Mouse (Mus musculus) granulocyte monocyte progenitor cell, adult 5-6 weeks (primary cell): ENCODE data around the gene Fblim1. TPM values are rescaled to one million over a fixed set of nuclear protein-coding genes. Genes with fewer than 3 reads are reported as not detected.
"Not testable (repeated sequence)": the region's sequence is repeated elsewhere in the genome, so short reads cannot be mapped to it uniquely, and the experiment has no call there.

Experiments
- ATAC-seq: replicated peaks from 2 replicates; pipeline ENCODE4 v1.8.0; 2016; ENCODE audit warnings: mild to moderate bottlenecking, moderate TSS enrichment, inconsistent platforms; ENCODE audit not compliant: poor library complexity, severe bottlenecking
- total RNA-seq, 2 experiments: library from RNA; stranded (forward) in 1 of 2; stranded (reverse) in 1 of 2; fragments of 200-712, 200-1000 nt in 1 of 2; fragments of >200 nt in 1 of 2; fragmentation: Nextera tagmentation in 1 of 2; gene quantifications; 2 replicates each; pipeline ENCODE4 v1.2.3; 2014 to 2017

Gene Fblim1
- total RNA-seq, 2 experiments from 2014 or later: 0.11 TPM; not detected in 1

- no peak for ATAC-seq
Measured at GRCm38 (mm10) chr4:141571337-141571739, 34.6 kb downstream of the Fblim1 start.

- ATAC-seq: no peak
Measured at GRCm38 (mm10) chr4:141570821-141571220, 35.1 kb downstream of the Fblim1 start.

- ATAC-seq: no peak
Measured at GRCm38 (mm10) chr4:141570004-141570403, 35.9 kb downstream of the Fblim1 start.

GRCm38 (mm10) chr4:141568966-141569365 lies 36.9 kb downstream of the Fblim1 start:
- ATAC-seq: no peak

- not testable (repeated sequence) for ATAC-seq
Measured at GRCm38 (mm10) chr4:141567174-141567573, 38.7 kb downstream of the Fblim1 start.

GRCm38 (mm10) chr4:141566187-141566586 lies 39.7 kb downstream of the Fblim1 start:
- no peak for ATAC-seq

GRCm38 (mm10) chr4:141565325-141565724 lies 40.6 kb downstream of the Fblim1 start:
- ATAC-seq: no peak

GRCm38 (mm10) chr4:141564660-141565059 lies 41.2 kb downstream of the Fblim1 start:
- ATAC-seq: no peak

- no peak for ATAC-seq
Measured at GRCm38 (mm10) chr4:141564209-141564608, 41.7 kb downstream of the Fblim1 start.

- ATAC-seq: no peak
Measured at GRCm38 (mm10) chr4:141562281-141562680, 43.6 kb downstream of the Fblim1 start.

- ATAC-seq: not testable (repeated sequence)
Measured at GRCm38 (mm10) chr4:141561331-141561919, 44.5 kb downstream of the Fblim1 start.

- peak; percentile 62 for ATAC-seq
Measured at GRCm38 (mm10) chr4:141559898-141560263, 46.0 kb downstream of the Fblim1 start.

- peak; percentile 81 for ATAC-seq
Measured at GRCm38 (mm10) chr4:141559131-141559897, 46.6 kb downstream of the Fblim1 start.

GRCm38 (mm10) chr4:141558658-141559057 lies 47.2 kb downstream of the Fblim1 start:
- ATAC-seq: peak; percentile 53

- ATAC-seq: not testable (repeated sequence)
Measured at GRCm38 (mm10) chr4:141556163-141556562, 49.7 kb downstream of the Fblim1 start.

- ATAC-seq: not testable (repeated sequence)
Measured at GRCm38 (mm10) chr4:141554255-141554865, 51.5 kb downstream of the Fblim1 start.

GRCm38 (mm10) chr4:141552484-141552883 lies 53.4 kb downstream of the Fblim1 start:
- ATAC-seq: peak; percentile 96

GRCm38 (mm10) chr4:141547299-141547698 lies 58.6 kb downstream of the Fblim1 start:
- peak; percentile 15 for ATAC-seq

GRCm38 (mm10) chr4:141546334-141547200 lies 59.3 kb downstream of the Fblim1 start:
- peak; percentile 49 for ATAC-seq

- peak; percentile 79 for ATAC-seq
Measured at GRCm38 (mm10) chr4:141545743-141546333, 60.1 kb downstream of the Fblim1 start.
